Mouse (Mus musculus) cerebellum, postnatal 25 days (tissue): ENCODE data around the gene Olfr862.

Experiments used
- DNase-seq, 2 experiments: peaks; one replicate each; pipeline ENCODE4 v3.0.0; 2021; ENCODE audit warnings: mixed read lengths in 2 of 2

Olfr862 gene

DNA sequence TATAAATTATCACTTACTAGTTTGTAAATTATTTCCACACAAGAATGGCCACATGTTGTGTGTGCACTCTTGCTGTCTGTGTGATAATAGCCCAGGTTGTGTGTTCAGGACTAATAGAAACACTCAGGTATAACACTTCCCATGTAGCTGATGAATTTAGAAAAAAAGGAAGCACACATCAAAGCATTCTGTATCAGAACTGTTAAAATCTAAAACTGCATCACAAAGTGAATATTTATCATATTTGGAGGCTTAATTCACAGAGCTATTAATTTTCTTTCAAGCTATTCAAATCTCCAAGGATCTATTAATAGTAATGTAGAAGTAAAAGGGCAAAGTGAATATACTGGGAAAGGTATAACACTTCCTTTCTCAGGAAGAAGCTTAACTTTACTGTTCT, at the start of gene Olfr862:
Olfr862 (minus strand) TSS at position 101 of the 400 bp plus-strand sequence.
- DNase-seq: no peak

DNA sequence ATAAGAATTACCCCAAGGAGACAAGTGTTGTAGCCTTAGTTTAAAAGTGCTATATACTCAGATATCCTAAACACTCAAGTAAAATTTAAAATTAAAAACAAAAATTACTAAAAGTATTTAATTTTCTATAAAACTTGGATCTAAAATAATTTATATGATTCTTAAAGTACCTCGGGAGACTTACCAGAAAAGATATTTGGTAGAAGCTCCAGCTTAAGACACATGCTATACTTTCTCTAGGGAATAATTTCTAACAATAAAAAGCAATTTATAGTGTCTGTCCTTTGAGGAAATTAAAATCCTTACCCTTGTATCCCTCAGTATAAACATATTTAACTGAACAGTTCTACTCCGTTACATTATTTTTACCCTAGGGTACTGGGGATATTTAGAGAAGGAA, 28.8 kb upstream of the Olfr862 start, which contains the start of gene Olfr77:
Olfr77 (plus strand) TSS at position 301 of the 400 bp plus-strand sequence.
- DNase-seq: no peak

DNA sequence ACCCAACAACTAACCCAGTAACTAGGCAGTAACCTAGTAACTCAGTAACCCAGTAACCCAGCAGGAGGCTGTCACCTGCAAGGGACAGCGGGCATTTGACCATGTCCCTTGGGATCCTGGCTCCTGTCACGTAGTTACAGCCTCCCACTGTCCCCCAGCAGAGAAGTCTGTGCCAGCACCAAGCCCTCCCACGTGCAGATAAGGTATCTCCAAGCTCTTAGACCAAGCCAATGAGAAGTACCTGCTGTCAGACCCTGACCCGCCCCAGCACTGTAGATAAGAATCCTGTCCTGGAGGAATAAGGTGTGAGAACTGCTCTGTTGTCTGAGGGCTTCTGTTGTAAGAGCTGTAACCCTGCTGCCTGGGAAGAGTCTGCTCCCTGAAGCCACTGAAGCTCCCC, 23.4 kb upstream of the Olfr862 start:
- no peak for DNase-seq

DNA sequence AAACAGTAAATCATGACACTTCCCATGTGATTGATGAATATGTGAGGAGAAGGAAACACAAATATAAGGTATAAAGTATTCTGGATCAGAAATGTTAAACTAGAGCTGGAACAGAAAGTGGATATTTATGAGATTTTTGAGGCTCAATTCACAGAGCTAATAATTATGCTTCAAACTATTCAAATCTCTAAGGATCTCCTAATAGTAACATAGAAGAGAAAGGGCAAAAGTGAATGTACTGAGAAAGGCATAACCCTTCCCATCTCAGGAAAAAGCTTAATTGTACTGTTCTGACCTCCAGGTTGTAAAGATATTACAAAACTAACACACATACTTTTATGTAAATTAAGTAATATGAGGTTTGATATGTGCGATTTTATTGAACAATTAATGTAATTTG, 38.2 kb downstream of the Olfr862 start, which contains the start of gene Olfr860:
Olfr860 (minus strand) TSS at position 101 of the 400 bp plus-strand sequence.
- DNase-seq: no peak
